Mouse (Mus musculus): Measurements from ENCODE around the gene Ints11.

Ints11 gene

GRCm38 (mm10) chr4:155847591-155848352, 21.6 kb upstream of the Ints11 start:
- DNase-seq (ENCODE audit: low spot score in 2 of 2) = peak; percentile 59 to 71

DNA sequence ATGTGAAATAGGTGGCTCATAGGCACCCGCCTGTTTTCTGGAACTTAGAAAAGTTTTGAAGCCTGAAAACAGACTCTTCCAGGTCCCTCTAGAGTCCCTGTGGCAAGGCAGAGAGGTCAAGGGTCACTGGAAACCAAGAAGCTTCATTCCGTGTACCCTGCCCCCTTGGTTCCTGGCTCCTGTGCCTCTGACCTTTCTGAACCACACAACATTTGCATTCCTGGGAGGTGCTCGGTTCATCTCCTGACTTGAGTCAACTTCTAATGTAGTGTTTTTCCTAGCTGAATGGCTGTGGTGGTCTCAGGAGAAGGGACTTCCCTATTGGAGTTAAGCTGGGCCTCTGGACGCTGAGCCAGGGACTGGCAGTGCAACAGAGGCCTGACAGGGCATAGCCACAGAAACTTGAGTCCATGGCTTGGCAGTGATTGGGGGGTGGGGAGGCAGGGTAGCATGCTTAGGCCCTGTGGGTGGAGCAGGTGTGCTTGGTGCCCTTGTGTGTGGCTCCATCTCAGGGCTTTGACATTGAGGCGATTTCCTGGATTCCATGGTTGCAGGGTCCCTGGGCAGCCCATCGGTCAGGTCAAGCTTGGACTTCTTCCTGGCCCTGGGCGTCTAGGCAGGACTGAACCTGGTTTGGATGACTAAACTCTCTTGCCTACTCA, 20.8 kb upstream of the Ints11 start:
- DNase-seq (ENCODE audit: low spot score in 2 of 2) = no peak

DNA sequence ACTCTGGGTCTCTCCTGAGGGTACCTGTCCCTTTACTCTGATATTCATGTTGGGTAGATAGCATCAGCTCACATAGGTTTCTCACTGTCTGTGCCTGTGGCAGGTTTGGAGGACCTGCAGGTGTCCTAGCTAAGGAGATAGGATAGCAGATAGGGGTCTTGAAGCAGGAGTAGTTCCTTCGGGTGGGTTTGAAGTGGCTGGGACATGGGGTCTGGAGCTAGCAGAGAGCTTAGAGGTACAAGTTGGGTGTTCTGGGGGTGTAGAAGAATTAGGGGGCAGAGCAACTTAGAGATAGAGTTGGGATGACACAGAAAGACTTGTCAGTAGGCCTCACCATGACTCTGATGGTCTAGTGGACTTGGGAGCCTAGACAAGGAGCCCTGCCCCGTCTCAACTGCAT, 20.0 kb upstream of the Ints11 start:
- no peak for DNase-seq (ENCODE audit: low spot score in 2 of 2)

DNA sequence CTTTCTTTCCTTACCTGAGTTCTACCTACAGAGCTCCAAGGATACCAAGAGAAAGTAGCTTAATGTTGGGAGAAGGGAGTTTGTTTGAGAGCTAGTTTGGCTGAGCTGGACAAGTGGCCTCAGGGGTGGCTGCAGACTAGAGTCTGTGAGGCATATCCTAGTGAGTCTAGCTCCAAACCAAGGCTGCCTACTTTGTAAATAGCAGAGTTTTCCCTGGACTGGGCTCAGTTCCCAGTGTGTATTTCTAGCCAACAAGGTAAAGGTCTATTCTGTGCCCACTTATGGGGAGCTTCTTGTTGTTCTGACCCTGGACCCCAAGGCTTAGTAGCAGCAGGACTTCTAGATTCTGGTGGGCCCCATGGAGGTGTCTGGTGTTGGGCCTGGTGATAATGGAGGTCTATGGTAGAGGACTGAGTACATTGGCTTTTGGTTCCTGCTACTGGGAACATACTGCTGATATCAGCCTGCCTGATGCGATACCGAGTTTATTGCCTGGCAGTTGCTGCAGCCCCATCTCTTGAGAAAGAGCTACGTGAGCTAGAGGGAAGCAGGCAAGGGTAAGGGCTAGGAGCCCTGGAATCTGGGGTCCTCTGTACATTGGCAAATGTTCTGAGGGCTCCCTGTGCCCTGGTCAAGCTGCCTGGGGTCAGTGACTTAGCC, 19.4 kb upstream of the Ints11 start:
- DNase-seq (ENCODE audit: low spot score in 2 of 2) = no peak

DNA sequence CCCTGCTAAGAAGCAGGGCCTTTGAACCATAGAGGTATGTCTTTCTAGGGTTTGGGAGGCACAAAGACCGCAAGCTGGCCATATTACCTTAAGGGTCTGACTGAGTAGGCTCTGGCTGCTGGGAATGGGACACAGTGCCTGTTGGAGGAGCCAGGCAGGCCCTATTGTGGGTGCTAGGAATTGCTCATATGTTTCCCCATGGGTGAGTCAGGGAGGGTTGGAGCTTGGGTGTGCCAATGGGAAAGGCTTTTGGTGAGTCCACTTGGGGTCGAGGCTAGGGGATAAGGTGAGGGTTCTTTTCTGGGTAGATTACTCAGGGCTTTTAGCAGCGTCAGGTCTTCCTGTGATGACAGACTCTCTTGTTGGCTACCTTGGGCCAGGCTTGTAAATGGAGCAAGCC, 18.0 kb upstream of the Ints11 start:
- DNase-seq (ENCODE audit: low spot score in 2 of 2) = no peak

DNA sequence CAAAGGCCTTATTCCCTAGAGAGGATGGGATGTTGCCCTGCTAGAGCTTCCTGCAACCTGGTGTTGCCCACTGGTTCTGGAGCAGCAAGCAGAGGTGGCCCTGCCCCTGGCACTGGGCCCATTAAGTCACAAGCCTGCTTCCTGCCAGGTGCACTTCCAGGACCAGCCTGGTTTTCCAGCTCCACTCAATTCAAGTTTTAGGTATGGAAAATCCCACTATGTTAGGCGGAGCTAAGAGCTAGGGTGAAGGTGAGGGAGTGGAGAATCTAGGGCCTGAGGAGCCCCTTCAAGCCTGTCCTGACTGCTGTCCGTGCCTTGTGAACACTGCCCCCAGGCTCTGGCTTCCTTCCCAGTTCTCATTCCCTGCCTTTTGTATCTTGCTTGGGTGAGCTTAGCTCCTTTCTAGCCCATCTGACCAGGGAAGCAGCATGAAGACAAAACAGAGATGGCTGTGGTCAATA, 17.4 kb upstream of the Ints11 start:
- DNase-seq (ENCODE audit: low spot score in 2 of 2) = no peak

GRCm38 (mm10) chr4:155853421-155853820, 15.9 kb upstream of the Ints11 start:
- no peak for DNase-seq (ENCODE audit: low spot score in 2 of 2)

GRCm38 (mm10) chr4:155854991-155855390, 14.4 kb upstream of the Ints11 start:
- DNase-seq (ENCODE audit: low spot score in 2 of 2) = no peak

GRCm38 (mm10) chr4:155856071-155856470, 13.3 kb upstream of the Ints11 start:
- no peak for DNase-seq (ENCODE audit: low spot score in 2 of 2)

DNA sequence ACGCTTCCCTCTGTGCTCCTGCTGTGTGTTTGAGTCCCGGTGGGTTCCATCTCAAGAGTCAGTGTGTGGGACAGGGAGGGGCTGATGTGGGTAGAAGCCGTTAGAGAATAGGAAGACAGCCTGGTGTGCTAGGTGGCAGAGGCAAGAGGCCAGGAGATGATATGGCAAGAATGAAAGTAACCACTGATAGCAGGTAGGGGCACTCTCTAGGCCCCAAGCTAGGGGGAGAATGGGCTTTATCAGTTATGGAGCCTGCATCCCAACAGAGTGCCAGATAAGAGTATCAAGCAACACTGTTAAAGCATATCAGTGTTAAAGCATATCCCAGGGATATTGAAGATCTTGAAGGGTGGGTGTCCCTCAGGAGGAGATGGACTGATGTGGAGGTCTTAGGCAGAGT, 12.5 kb upstream of the Ints11 start:
- no peak for DNase-seq (ENCODE audit: low spot score in 2 of 2)

DNA sequence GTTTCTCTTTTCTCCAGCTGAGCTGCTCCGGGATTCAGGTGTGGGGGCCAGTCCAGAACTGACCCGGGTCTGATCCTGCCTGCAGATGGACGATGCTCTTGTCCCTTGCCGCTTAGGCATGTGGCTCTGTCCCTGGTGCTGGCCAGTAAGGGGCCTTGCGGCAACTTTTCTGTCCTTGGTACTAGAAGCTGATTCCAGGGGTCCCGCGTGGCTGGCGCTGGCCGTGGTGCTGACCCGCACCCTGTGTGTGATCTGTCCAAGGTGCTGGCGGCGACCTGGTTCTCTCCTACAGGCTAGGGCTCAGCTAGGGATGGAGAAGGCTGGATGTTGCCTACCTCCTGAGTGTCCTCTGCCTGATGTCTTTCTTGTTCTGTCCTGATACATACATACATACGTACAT, 10.0 kb upstream of the Ints11 start:
- DNase-seq (ENCODE audit: low spot score in 2 of 2) = peak in 1 of 2 experiments; percentile 53

- no peak for DNase-seq (ENCODE audit: low spot score in 2 of 2)
Observed at GRCm38 (mm10) chr4:155861787-155862186, 7.6 kb upstream of the Ints11 start.

DNA sequence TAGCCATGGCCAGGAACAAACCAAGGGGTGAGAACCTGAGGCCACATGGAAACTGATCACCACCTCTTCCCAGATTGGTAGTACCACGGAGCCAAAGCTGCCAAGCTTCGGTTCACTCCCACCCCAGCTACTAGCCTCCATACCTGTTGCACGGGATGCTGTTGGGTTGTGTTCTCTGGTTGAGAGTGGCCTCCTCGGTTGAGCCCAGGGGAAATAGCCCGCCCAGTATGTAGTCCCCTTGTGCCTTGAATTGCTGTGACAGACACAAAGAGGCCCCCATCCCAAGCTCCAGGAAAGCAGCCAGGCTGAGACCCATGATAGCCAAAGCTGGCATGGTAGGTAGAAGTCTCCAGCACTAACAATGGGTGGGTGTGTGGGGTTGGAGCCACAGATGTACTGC, 6.3 kb upstream of the Ints11 start, which contains the start of gene Tas1r3:
Tas1r3 (minus strand) TSS at position 362 of the 400 bp plus-strand sequence.
- no peak for DNase-seq (ENCODE audit: low spot score in 2 of 2)

GRCm38 (mm10) chr4:155868614-155869298, 590 bp upstream of the Ints11 start:
- DNase-seq (ENCODE audit: low spot score in 2 of 2) = no peak

DNA sequence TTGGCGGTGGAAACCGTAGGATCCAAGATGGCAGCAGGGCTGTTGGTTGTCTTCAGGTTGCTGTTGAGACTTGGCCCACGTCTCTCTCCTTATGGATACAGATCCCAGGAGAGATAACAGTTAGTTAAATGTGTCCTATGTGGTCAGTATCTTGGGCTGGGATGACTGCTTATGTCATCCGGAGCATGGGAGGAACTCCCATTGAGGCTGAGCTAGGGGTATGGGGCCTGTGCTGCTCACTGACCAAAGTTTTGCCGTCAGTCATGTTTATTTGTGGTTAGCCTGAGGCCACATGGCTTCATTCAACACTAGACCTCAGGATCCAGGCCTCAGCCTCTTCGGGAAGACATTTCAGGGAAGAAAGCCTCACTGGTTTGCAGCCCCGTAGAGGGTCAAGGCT, 2.1 kb downstream of the Ints11 start:
- no peak for DNase-seq (ENCODE audit: low spot score in 2 of 2)

DNA sequence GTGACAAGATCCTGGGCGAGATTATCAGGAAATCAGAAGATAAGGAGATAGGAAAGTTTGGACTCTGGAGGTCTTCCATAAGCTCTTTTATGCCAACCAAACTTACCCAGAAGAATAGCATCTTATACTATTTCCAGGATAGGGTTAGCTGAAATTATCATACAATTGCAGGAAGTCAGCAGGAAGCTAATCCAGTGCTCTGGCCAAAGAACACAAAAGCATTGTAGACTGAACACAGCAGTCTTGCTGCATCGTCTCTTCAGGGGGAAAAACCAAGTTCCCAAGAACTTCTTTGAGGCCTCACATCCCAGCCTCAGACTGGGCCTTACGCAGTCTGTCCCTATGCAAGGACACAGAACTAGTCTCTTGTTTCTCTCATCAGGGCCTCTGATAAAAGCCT, 14.2 kb downstream of the Ints11 start:
- DNase-seq (ENCODE audit: low spot score in 2 of 2) = no peak

GRCm38 (mm10) chr4:155886330-155886729, 17.0 kb downstream of the Ints11 start:
- peak in 1 of 2 experiments; percentile 22 for DNase-seq (ENCODE audit: low spot score in 2 of 2)

GRCm38 (mm10) chr4:155887674-155888073, 18.3 kb downstream of the Ints11 start:
- DNase-seq (ENCODE audit: low spot score in 2 of 2) = peak in 1 of 2 experiments; percentile 22

- DNase-seq (ENCODE audit: low spot score in 2 of 2) = peak in 1 of 2 experiments; percentile 26
Observed at GRCm38 (mm10) chr4:155888181-155888580, 18.8 kb downstream of the Ints11 start.

- peak in 1 of 2 experiments; percentile 21 for DNase-seq (ENCODE audit: low spot score in 2 of 2)
Observed at GRCm38 (mm10) chr4:155889316-155889715, 20.0 kb downstream of the Ints11 start.

- DNase-seq (ENCODE audit: low spot score in 2 of 2) = peak in 1 of 2 experiments; percentile 53
Observed at GRCm38 (mm10) chr4:155891011-155891471, 21.7 kb downstream of the Ints11 start.

DNA sequence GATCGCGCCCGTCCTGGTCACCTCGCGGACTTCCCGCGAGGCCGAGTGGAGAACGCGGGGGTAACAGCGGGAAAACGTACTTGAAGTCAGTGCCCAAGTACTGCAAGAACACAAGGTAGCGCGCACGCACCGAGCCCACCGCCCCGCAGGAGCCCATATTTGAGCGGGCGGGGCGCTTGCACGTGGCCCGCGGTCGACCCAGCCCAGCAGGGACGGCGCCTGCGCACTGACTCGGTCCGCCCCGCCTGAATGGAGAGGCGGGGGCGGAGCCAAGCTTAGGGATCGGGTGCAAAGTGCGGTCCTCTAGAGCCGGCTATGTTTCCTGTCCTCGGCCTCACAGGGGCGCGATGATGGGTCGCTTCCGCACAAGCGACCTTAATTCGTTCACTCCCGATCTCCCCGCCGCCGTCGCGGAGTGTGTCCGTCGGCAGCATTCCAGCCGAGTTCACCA, 22.2 kb downstream of the Ints11 start, which contains the start of the genes Pusl1 and Acap3:
Pusl1 (minus strand) TSS at position 231 of the 451 bp plus-strand sequence.
Acap3 (plus strand) TSS at position 272 of the 451 bp plus-strand sequence.
- peak; percentile 98 for DNase-seq (ENCODE audit: low spot score in 2 of 2)

Data from right cerebral cortex, postnatal 10 days (tissue).